Mouse (Mus musculus) brain, embryonic 14.5 days (tissue): ENCODE results near the gene Gm44965.

Experiments
- CTCF ChIP-seq: fragments of 200-500 bp; IDR thresholded peaks from 2 replicates; pipeline ENCODE4 v1.5.1; 2012; ENCODE audit warnings: inconsistent platforms, mild to moderate bottlenecking, moderate library complexity, borderline replicate concordance; ENCODE audit not compliant: insufficient read depth, insufficient read length; ENCODE audit errors: extremely low read depth
- POLR2A ChIP-seq: fragments of 200-500 bp; IDR thresholded peaks from 2 replicates; pipeline ENCODE4 v1.6.1; 2012; ENCODE audit warnings: mild to moderate bottlenecking, inconsistent platforms, borderline replicate concordance; ENCODE audit not compliant: poor library complexity, insufficient read depth, insufficient read length, severe bottlenecking; ENCODE audit errors: extremely low read depth

DNA sequence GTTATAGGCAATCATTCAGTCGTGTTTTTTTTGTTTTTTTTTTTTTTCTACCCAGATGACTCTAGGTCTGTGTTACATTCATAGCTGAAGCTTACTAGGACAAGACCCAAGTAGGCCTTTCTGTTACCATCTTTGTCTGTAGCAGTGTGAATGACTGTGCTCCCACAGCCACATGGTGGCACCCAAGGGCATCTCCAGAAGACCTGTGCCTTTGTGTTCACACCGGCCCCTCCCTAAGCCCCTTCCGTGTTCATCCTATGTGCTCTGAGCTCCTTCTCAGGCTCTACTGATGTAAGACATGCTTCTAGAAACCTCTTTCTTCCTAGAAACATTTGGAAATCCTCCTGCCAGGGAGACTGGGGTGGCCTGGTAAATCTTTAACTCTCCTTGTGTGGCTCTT is 53.3 kb downstream of the Gm44965 start, which contains the start of gene Gimap8:
- TF ChIP-seq CTCF = peak; percentile 32; the same call in 1 of the 2 replicates
- no peak for TF ChIP-seq POLR2A
